Mouse (Mus musculus) G1E (cell line): Measurements from ENCODE around the gene Shld2. TPM values are rescaled to one million over a fixed set of nuclear protein-coding genes. Genes with fewer than 3 reads are reported as not detected.
A peak's percentile ranks its signal among the peaks of the same experiment; 100 is the strongest.

Source experiments
- ATAC-seq: 2 replicates; pipeline ENCODE4 v1.8.0; 2016; ENCODE audit warnings: mild to moderate bottlenecking; ENCODE audit not compliant: insufficient number of reproducible peaks, poor library complexity, low FRiP score, severe bottlenecking; ENCODE audit errors: extremely low read depth
- DNase-seq: peaks from one replicate; pipeline ENCODE4 v3.0.0; 2012; ENCODE audit warnings: low spot score
- H3K27me3 ChIP-seq: 2 replicates; pipeline ENCODE4 v1.6.1; 2012; ENCODE audit warnings: mild to moderate bottlenecking, low read length, inconsistent platforms; ENCODE audit not compliant: insufficient read depth
- H3K36me3 ChIP-seq: replicated peaks from 2 replicates; pipeline ENCODE3; 2012; ENCODE audit warnings: mild to moderate bottlenecking, inconsistent platforms
- H3K4me1 ChIP-seq: 2 replicates; pipeline ENCODE4 v1.6.1; 2012; ENCODE audit warnings: low read depth, low read length, inconsistent platforms, mixed read lengths; ENCODE audit not compliant: insufficient read depth
- H3K4me3 ChIP-seq: 2 replicates; pipeline ENCODE4 v1.5.1; 2012; ENCODE audit warnings: low read depth, mild to moderate bottlenecking, inconsistent platforms, low read length, moderate library complexity, mixed read lengths
- H3K9me3 ChIP-seq: replicated peaks from 2 replicates; pipeline ENCODE4 v1.6.1; 2012; ENCODE audit warnings: inconsistent platforms
- CTCF ChIP-seq: IDR thresholded peaks from 2 replicates; pipeline ENCODE4 v1.5.1; 2012; ENCODE audit warnings: low read depth, low read length, inconsistent platforms, mixed read lengths
- GATA1 ChIP-seq: IDR thresholded peaks from 2 replicates; pipeline ENCODE4 v1.6.1; 2012; ENCODE audit warnings: borderline replicate concordance, low read length, inconsistent platforms, mixed read lengths
- GATA2 ChIP-seq: IDR thresholded peaks from 2 replicates; pipeline ENCODE4 v1.6.1; 2012; ENCODE audit warnings: low read depth, low read length, inconsistent platforms, borderline replicate concordance
- POLR2AphosphoS5 ChIP-seq: IDR thresholded peaks from 2 replicates; pipeline ENCODE4 v1.6.1; 2012; ENCODE audit warnings: low read depth, low read length, inconsistent platforms; ENCODE audit not compliant: insufficient replicate concordance
- TAL1 ChIP-seq: conservative IDR thresholded peaks from 2 replicates; pipeline ENCODE4 v1.6.1; 2012; ENCODE audit warnings: low read depth, low read length, inconsistent platforms, mixed read lengths
- polyA plus RNA-seq: library from polyadenylated mRNA; stranded (reverse); fragments of >175 nt; gene quantifications from 2 replicates; pipeline ENCODE4 v1.2.3, GENCODE M21; 2012
- total RNA-seq, 2 experiments: library from RNA; stranded (forward) in 1 of 2; stranded (reverse) in 1 of 2; fragments of 200-1000 nt in 1 of 2; fragments of >200 nt in 1 of 2; fragmentation: Nextera tagmentation in 1 of 2; gene quantifications; 2 replicates each; pipeline ENCODE4 v1.2.3; 2014 to 2017

The Shld2 gene
- total and polyA plus RNA-seq, 3 experiments = 6.2 to 24.2 (median 14.6) TPM

DNA sequence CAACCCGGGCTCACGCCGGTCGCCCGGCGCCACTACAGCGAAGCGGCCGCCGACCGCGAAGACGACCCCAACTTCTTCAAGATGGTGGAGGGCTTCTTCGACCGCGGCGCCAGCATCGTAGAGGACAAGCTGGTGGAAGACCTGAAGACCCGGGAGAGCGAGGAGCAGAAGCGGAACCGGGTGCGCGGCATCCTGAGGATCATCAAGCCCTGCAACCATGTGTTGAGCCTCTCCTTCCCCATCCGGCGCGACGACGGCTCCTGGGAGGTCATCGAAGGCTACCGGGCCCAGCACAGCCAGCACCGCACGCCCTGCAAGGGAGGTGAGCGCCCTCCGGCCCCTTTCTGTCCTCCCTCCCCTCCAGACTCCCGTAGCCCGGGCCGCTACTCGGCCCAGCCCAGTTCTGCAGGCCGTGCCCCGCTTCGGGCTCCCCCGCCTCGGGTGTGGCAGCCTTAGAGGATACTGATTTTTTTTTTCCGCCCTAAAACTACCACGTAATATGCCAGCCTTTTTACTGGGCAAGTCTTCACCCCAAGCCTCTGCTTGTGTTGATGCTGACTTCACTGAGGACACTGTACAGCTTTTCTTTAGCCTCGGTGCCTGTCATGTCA is 833 bp upstream of the Shld2 start:
- peaks cover 23% of the 10 kb centered on the region for H3K36me3 ChIP-seq
- peak overlapping the region; percentile 89 for H3K4me3 ChIP-seq
- peaks cover 42% of the 10 kb centered on the region for H3K4me1 ChIP-seq
- no peak for TF ChIP-seq GATA2
- no peak for TF ChIP-seq TAL1
- no peak for TF ChIP-seq CTCF
- no peak for TF ChIP-seq GATA1
- no peak for TF ChIP-seq POLR2AphosphoS5
- H3K27me3 ChIP-seq = no peaks in the 10 kb centered on the region
- ATAC-seq (no peak), DNase-seq (peak; percentile 38)
- H3K9me3 ChIP-seq = no peaks in the 10 kb centered on the region

DNA sequence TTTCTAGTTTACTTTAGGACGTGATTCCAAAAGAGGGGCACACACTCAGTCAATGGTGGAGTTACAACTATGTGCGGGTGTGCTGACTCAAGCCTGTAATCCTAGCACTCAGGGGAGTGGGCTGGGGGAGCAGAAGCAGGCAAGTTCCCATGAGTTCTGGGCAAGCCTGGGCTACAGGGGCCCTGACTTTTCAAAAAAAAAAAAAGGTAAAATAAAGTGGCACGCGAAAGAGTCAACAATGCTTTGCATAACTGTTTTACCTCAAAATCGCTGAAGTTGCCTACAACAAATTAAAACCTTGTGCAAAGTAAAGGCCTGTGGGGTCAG is 423 bp downstream of the Shld2 start:
- Histone ChIP-seq H3K4me3 (peak overlapping the region; percentile 89), H3K4me1 (peaks cover 42% of the 10 kb centered on the region), H3K27me3 (no peaks in the 10 kb centered on the region), H3K36me3 (peaks cover 22% of the 10 kb centered on the region), H3K9me3 (no peaks in the 10 kb centered on the region)
- TF ChIP-seq GATA1 (no peak), CTCF (no peak), POLR2AphosphoS5 (no peak), GATA2 (no peak)
- ATAC-seq = no peak
- DNase-seq = no peak

DNA sequence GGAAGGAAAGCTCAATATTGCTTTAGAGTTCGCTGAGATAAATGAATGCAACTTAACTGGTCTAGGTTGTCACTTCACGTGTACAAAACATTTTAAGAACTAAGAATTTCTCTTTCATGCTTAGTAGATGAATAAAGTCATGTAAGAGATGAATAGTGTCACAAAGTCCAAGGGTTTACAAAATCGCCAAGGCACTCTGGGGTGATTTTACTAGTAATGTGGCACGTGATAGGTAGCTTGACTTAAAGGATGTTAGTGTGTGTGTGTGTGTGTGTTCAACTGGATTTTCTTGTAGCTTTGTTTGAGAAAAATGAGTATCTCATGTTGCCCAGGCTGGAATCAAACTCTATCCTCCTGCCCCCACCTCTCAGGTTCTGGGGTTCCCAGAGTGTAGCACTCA is 1.0 kb downstream of the Shld2 start:
- DNase-seq (no peak), ATAC-seq (no peak)
- no peaks in the 10 kb centered on the region for H3K9me3 ChIP-seq
- peaks cover 38% of the 10 kb centered on the region for H3K4me1 ChIP-seq
- peaks cover 23% of the 10 kb centered on the region for H3K36me3 ChIP-seq
- TF ChIP-seq CTCF = no peak
- no peak for TF ChIP-seq TAL1
- no peak overlapping the region for H3K4me3 ChIP-seq
- no peaks in the 10 kb centered on the region for H3K27me3 ChIP-seq

DNA sequence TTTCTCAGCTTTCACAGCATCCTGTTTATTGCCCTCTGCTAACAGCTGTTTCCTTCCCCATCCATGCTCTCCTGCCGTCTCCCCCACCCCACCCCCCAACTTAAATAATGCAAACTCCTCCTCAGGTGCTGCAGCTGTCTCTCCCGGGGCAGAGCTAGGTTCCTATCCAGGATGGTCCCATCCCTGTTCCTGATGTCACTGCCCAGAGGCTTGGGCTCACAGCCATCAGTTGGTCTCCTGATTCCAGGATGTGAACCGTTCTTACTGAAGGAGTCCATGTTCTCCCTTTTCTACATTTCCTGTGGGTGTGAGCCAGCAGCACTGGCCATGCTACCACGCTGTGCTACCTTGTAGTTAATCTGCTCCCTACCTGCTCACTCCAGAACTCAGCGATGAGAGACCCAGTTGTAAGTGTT is 7.0 kb downstream of the Shld2 start:
- ATAC-seq = no peak

DNA sequence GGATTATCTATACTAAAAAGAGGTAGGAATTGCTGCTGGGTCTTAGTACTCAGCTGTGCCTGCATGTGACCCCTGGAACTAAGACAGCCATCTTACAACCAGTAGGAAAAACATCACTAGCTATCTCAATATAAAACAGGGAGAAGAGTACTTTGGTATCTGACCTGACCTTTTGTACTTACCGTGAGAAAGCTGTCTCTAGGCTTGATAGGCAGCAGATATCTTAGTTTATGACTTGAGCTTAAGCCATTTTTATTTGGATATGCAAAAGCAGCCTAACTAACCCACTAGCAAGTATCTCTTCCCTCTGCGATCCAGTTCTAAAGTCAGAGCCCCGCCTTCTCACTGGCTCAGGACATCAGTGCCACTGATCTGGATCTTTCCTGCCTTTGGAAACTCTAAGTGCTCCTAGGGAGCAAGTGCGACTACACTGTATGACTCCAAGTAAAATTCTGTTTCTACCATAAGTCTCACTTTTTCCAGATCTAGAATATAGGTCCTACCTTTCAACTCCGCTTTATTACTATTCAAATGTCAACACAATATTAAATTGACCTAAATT is 7.5 kb downstream of the Shld2 start:
- DNase-seq (no peak), ATAC-seq (no peak)
- Histone ChIP-seq H3K4me1 (peaks cover 2% of the 10 kb centered on the region; the same call in 1 of the 2 replicates), H3K9me3 (no peaks in the 10 kb centered on the region), H3K4me3 (no peak overlapping the region), H3K27me3 (no peaks in the 10 kb centered on the region), H3K36me3 (peaks cover 46% of the 10 kb centered on the region)
- TF ChIP-seq TAL1 (no peak), CTCF (no peak), POLR2AphosphoS5 (no peak), GATA2 (no peak), GATA1 (no peak)

More for the DNA sequence above, 7.0 kb downstream of the Shld2 start:
- H3K36me3 ChIP-seq = peaks cover 48% of the 10 kb centered on the region
- DNase-seq = no peak
- TF ChIP-seq TAL1 = no peak
- no peak for TF ChIP-seq GATA1
- no peak for TF ChIP-seq GATA2
- no peak for TF ChIP-seq POLR2AphosphoS5
- no peak for TF ChIP-seq CTCF
- no peak overlapping the region for H3K4me3 ChIP-seq
- no peaks in the 10 kb centered on the region for H3K27me3 ChIP-seq
- H3K4me1 ChIP-seq = 0 out of 2 replicates have a peak, but pooled peaks cover 2% of the 10 kb centered on the region
- no peaks in the 10 kb centered on the region for H3K9me3 ChIP-seq

DNA sequence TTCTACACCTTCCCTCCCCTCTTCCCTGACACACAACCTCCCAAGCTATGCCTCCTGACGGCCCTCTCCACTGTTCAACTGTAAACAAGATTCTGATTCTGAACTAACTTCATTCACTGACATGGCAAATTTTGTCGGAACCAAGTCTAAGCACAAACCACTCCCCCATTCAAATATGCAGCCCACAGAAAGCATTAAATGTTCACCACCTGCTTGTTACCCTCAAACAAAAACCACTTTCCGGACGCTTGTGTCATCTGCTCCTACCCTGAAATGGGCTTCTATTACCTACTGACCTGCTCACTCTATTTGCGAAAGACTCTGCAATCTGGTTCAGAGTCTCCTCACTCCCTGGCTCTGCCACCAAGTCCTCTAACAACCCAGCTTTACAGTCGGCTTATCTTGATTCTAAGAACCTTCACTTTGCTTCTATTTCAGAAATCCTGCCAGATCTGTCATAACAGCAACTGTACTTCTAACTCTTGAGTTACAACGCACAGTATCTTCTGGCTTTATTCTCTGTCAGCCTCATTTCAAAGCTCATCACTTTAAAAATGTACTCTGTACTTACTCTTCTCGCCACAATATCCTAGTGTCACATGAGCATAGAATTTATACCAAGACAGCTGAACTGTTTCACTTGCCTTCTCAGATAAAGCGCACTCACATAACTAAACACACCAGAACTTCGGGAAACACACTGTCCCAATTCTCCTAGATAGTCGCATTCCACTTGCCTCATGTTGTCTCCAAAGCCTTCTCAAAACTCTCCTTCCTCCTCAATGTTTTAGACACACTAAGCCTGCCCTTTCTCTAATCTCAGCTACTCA is 11.2 kb downstream of the Shld2 start:
- Histone ChIP-seq H3K9me3 (no peaks in the 10 kb centered on the region), H3K4me1 (peaks cover 3% of the 10 kb centered on the region; the same call in 1 of the 2 replicates), H3K4me3 (no peak overlapping the region), H3K36me3 (peaks cover 37% of the 10 kb centered on the region), H3K27me3 (no peaks in the 10 kb centered on the region)
- no peak for TF ChIP-seq POLR2AphosphoS5
- no peak for TF ChIP-seq CTCF
- no peak for TF ChIP-seq GATA1
- no peak for TF ChIP-seq GATA2
- no peak for TF ChIP-seq TAL1
- DNase-seq = no peak
- ATAC-seq = no peak
